Mouse (Mus musculus) bone marrow, adult 2 months (tissue): ENCODE results near the gene Tfap2a.

Experiments
- CTCF ChIP-seq: fragments of 200-500 bp; IDR thresholded peaks from 2 replicates; pipeline ENCODE4 v1.5.1; 2011; ENCODE audit warnings: low read length, control low read depth; ENCODE audit not compliant: control insufficient read depth, insufficient read depth
- POLR2A ChIP-seq: fragments of 200-500 bp; IDR thresholded peaks from 2 replicates; pipeline ENCODE4 v1.6.1; 2011; ENCODE audit warnings: low read depth, mild to moderate bottlenecking, control low read depth, low read length, borderline replicate concordance; ENCODE audit not compliant: control insufficient read depth

DNA sequence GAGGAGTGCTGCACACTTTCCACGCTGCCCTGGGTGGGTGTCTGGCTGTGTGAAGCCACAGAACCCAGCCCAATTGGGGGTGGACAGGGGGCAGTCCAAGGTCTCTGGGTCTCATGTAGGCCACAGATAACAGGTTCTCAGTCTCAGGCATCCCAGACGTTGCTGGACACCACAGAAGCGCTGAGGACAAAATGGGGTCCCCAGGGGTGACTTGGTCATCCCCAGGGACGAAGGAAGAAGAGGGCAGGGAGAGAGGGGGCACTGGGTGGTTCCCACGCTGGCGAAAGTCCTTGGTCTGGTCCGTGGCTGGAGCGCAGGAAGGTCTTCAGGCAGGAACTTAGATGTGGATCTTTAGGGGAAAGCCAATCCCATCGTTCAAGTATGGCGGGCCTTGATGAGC is 13.7 kb upstream of the Tfap2a start:
- TF ChIP-seq CTCF (no peak), POLR2A (no peak)
